20 mouse cellular contexts compared by ENCODE assay signal in genomic region chr13:70605366-70605765, GRCm38 (mm10). TPM values are rescaled to one million over a fixed set of nuclear protein-coding genes. Genes with fewer than 3 reads are reported as not detected.
DNase-seq lines count a peak whose midpoint lies in the region; ATAC-seq and TF ChIP-seq lines count a peak whose summit lies in the region.
"Had no signal": no experiment of that assay in that cellular context is flagged by ENCODE, and none has a peak within 500 bp of the region (broad histone marks: within the 10 kb centered on the region; RNA-seq: fewer than 3 reads in every experiment).

No protein-coding gene starts in this region.

- H3K4me1 ChIP-seq in heart, embryonic 12.5 days (replicated peaks): no peaks in the 10 kb centered on the region
- no peaks in the 10 kb centered on the region for H3K4me1 ChIP-seq in liver, postnatal 0 days (ENCODE audit: insufficient read depth)
- no peaks in the 10 kb centered on the region for H3K4me1 ChIP-seq in liver, embryonic 11.5 days (replicated peaks; ENCODE audit: control insufficient read depth, insufficient read depth, low read length)
- H3K4me1 ChIP-seq: embryonic facial prominence, embryonic 13.5 days; embryonic facial prominence, embryonic 15.5 days; forebrain, embryonic 10.5 days; forebrain, embryonic 12.5 days had no signal

- no peak overlapping the region for H3K27ac ChIP-seq in heart, embryonic 12.5 days (ENCODE audit: poor library complexity, severe bottlenecking)
- H3K27ac ChIP-seq in liver, postnatal 0 days (ENCODE audit: low read depth): no peak overlapping the region
- H3K27ac ChIP-seq in liver, embryonic 11.5 days (ENCODE audit: low read depth, low read length): no peak overlapping the region
- H3K27ac ChIP-seq: embryonic facial prominence, embryonic 13.5 days; embryonic facial prominence, embryonic 15.5 days; forebrain, embryonic 10.5 days; forebrain, embryonic 12.5 days had no signal

- no peaks in the 10 kb centered on the region for H3K27me3 ChIP-seq in heart, embryonic 12.5 days (replicated peaks)
- H3K27me3 ChIP-seq in liver, postnatal 0 days (ENCODE audit: insufficient read depth, low read length): no peaks in the 10 kb centered on the region
- H3K27me3 ChIP-seq in liver, embryonic 11.5 days (replicated peaks; ENCODE audit: control insufficient read depth, insufficient read depth, low read length): no peaks in the 10 kb centered on the region
- H3K27me3 ChIP-seq: embryonic facial prominence, embryonic 13.5 days; embryonic facial prominence, embryonic 15.5 days; forebrain, embryonic 12.5 days had no signal

- no peak overlapping the region for H3K4me2 ChIP-seq in heart, embryonic 12.5 days
- H3K4me2 ChIP-seq in liver, postnatal 0 days (ENCODE audit: low read depth, low read length): no peak overlapping the region
- H3K4me2 ChIP-seq in liver, embryonic 11.5 days: no peak overlapping the region
- H3K4me2 ChIP-seq: embryonic facial prominence, embryonic 13.5 days; embryonic facial prominence, embryonic 15.5 days; forebrain, embryonic 12.5 days had no signal

- no peak overlapping the region for H3K4me3 ChIP-seq in heart, embryonic 12.5 days
- H3K4me3 ChIP-seq in liver, postnatal 0 days (ENCODE audit: low read depth, low read length): no peak overlapping the region
- H3K4me3 ChIP-seq in liver, embryonic 11.5 days (ENCODE audit: low read depth, low read length): no peak overlapping the region
- H3K4me3 ChIP-seq: embryonic facial prominence, embryonic 13.5 days; embryonic facial prominence, embryonic 15.5 days; erythroblast, embryonic 14.5 days; forebrain, embryonic 10.5 days; forebrain, embryonic 12.5 days had no signal

- 96% methylated on average over 5 of the region's 5 CpGs for WGBS in heart, embryonic 12.5 days
- WGBS in liver, postnatal 0 days (ENCODE audit: insufficient replicate concordance): 91% methylated on average over 5 of the region's 5 CpGs
- WGBS in liver, embryonic 11.5 days: 96% methylated on average over 5 of the region's 5 CpGs

- no peak for TF ChIP-seq CTCF in liver, postnatal 0 days (IDR thresholded peaks at IDR 0.05; ENCODE audit: low read depth)

- DNase-seq in heart, adult 11 months: peak; percentile 84
- peak; percentile 10 for DNase-seq in liver, postnatal 0 days
- no peak for DNase-seq in liver, embryonic 11.5 days (ENCODE audit: low spot score)
- peak; percentile 19 for DNase-seq in urinary bladder, adult 2 months (ENCODE audit: low spot score)
- DNase-seq in urinary bladder, postnatal 10 days (ENCODE audit: low spot score): no peak
- DNase-seq: adrenal gland, adult 2 months; adrenal gland, postnatal 10 days; adrenal gland, postnatal 25 days; cerebellum, adult 11 months; cerebellum, adult 18-20 months; cerebellum, adult 8-10 months; cerebellum, adult 9-11 months; embryo, embryonic 11 days had no signal

- no peak for TF ChIP-seq EP300 in liver, postnatal 0 days (IDR thresholded peaks at IDR 0.05; ENCODE audit: low read depth)

- peaks cover 99% of the 10 kb centered on the region for H3K36me3 ChIP-seq in heart, embryonic 12.5 days
- peaks cover 76% of the 10 kb centered on the region for H3K36me3 ChIP-seq in liver, postnatal 0 days (replicated peaks; ENCODE audit: insufficient read depth, low read length)
- peaks cover 29% of the 10 kb centered on the region for H3K36me3 ChIP-seq in liver, embryonic 11.5 days (ENCODE audit: control insufficient read depth, insufficient read depth, low read length)

- no peak for ATAC-seq in heart, embryonic 12.5 days (ENCODE audit: insufficient number of reproducible peaks, low FRiP score)
- no peak for ATAC-seq in liver, postnatal 0 days
- no peak for ATAC-seq in liver, embryonic 11.5 days (replicated peaks; ENCODE audit: low FRiP score)
- ATAC-seq: forebrain, embryonic 14.5 days had no signal

- no peak overlapping the region for H3K9ac ChIP-seq in heart, embryonic 12.5 days
- no peak overlapping the region for H3K9ac ChIP-seq in liver, postnatal 0 days (replicated peaks)
- no peak overlapping the region for H3K9ac ChIP-seq in liver, embryonic 11.5 days (ENCODE audit: low read depth, low read length)
- H3K9ac ChIP-seq: embryonic facial prominence, embryonic 13.5 days; embryonic facial prominence, embryonic 15.5 days; forebrain, embryonic 12.5 days had no signal

- H3K9me3 ChIP-seq in heart, embryonic 12.5 days (replicated peaks): no peaks in the 10 kb centered on the region
- no peaks in the 10 kb centered on the region for H3K9me3 ChIP-seq in liver, postnatal 0 days (ENCODE audit: low read length)
- no peaks in the 10 kb centered on the region for H3K9me3 ChIP-seq in liver, embryonic 11.5 days (ENCODE audit: control insufficient read depth, low read length)
- H3K9me3 ChIP-seq: embryonic facial prominence, embryonic 13.5 days; embryonic facial prominence, embryonic 15.5 days; forebrain, embryonic 10.5 days; forebrain, embryonic 12.5 days had no signal

RNA-seq across cellular contexts. Expression of gene Ice1, which starts 32.1 kb away (rescaled TPM):
- 19.3 and 20.1 TPM in 2 replicates for polyA plus RNA-seq in heart, embryonic 12.5 days (2016; fragmentation: Nextera tagmentation; extraction: Ambion mirVana)
- 3.4 and 3.7 TPM in 2 replicates for polyA plus RNA-seq in liver, postnatal 0 days (2015; fragmentation: Nextera tagmentation; extraction: Ambion mirVana)
- polyA plus RNA-seq in liver, embryonic 11.5 days (2014; fragmentation: Nextera tagmentation; extraction: Ambion mirVana): 19.5 and 22.0 TPM in 2 replicates
- 33.4 and 35.4 TPM in 2 replicates for polyA plus RNA-seq in urinary bladder, adult 2 months (2012; rRNA removed)

Comparison
In these comparisons a context has a peak if more than half of its experiments do, and no peak if none do; other contexts are left out.
1. DNase-seq: peak in heart, adult 11 months (single experiment), liver, postnatal 0 days (single experiment) and urinary bladder, adult 2 months (single experiment); none in liver, embryonic 11.5 days (single experiment) and urinary bladder, postnatal 10 days (single experiment).